Mouse (Mus musculus): ENCODE results near the gene Kif5a.

DNA sequence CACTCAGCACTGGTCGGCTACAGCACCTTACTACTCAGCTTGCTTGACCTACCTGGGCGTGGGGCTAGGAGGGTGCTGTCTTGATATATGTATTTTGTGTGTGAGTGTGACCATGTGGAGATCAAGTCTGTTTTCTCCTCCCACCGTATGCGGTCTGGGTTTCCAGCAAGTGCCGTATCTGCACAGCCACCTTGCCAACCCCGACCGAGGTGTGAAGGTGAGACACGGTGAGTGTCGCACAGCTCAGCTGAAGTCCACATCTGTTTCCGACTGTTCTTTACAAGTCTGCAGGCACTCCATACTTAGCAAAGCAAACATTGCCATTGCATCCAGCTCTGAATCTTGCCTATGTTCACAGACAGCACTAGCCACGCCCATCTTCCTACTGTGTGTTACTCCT lies 40.0 kb upstream of the Kif5a start:
- TF ChIP-seq CTCF (IDR thresholded peaks at IDR 0.05; ENCODE audit: control insufficient read depth, insufficient read depth, insufficient read length): no peak
- TF ChIP-seq MAX (IDR thresholded peaks at IDR 0.05): no peak
- TF ChIP-seq CEBPB (IDR thresholded peaks at IDR 0.05; ENCODE audit: low read depth): no peak
- no peak for TF ChIP-seq USF1 (IDR thresholded peaks at IDR 0.05; ENCODE audit: low read depth)

All from C2C12 (cell line).